Mouse (Mus musculus) lung, adult 2 months (tissue): ENCODE measurements around the gene Scgb1a1.

Experiments
- CTCF ChIP-seq: fragments of 200-500 bp; IDR thresholded peaks from 2 replicates; pipeline ENCODE4 v1.5.1; 2011; ENCODE audit warnings: mild to moderate bottlenecking, low read length, control low read depth; ENCODE audit not compliant: insufficient read depth
- POLR2A ChIP-seq: fragments of 200-500 bp; IDR thresholded peaks from 2 replicates; pipeline ENCODE4 v1.6.1; 2011; ENCODE audit warnings: low read depth, mild to moderate bottlenecking, control low read depth, low read length, borderline replicate concordance; ENCODE audit errors: extremely low read depth

DNA sequence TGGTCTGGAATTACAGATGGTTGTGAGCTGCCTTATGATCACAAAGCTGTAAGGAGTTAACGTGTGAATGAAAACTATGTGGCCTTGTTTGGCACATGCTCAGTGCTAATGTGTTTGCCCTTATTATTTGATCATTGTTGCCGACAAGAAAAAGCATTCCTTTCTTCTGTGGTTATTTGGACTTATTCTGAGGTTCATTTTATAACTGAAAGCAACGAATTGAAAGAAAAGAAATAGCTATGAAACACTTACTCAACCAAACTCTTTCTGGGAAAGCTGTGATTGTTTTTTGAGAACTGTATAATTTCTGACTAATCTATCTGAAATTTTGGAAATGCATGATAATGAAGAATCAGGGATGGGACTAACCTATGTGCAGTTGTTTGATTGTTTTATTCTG is 52.7 kb downstream of the Scgb1a1 start:
- TF ChIP-seq POLR2A (no peak), CTCF (no peak)
